Mouse (Mus musculus): Measurements from ENCODE around the gene 9930111J21Rik2.
"Not testable (repeated sequence)": the region's sequence is repeated elsewhere in the genome, so short reads cannot be mapped to it uniquely, and the experiment has no call there.

Gene 9930111J21Rik2

GRCm38 (mm10) chr11:48979251-48979650 is 71.8 kb downstream of the 9930111J21Rik2 start, which contains the start of gene 9930111J21Rik1:
9930111J21Rik1 (minus strand) TSS chr11:48979398.
- in situ Hi-C loops (cut with MboI, MseI) = not testable (repeated sequence)

- in situ Hi-C loops (cut with MboI, MseI) = not testable (repeated sequence)
Observed at GRCm38 (mm10) chr11:48978240-48978939, 72.7 kb downstream of the 9930111J21Rik2 start, which contains the start of gene Olfr56. Olfr56 (plus strand) TSS chr11:48978889.

GRCm38 (mm10) chr11:48974686-48975085 is 76.4 kb downstream of the 9930111J21Rik2 start:
- in situ Hi-C loops (cut with MboI, MseI) = not testable (repeated sequence)

All from T-helper 2 cell (primary cell).